Mouse (Mus musculus) limb, embryonic 14.5 days (tissue): ENCODE data around the gene Fam78a. TPM values are rescaled to one million over a fixed set of nuclear protein-coding genes. Genes with fewer than 3 reads are reported as not detected.

Source experiments
- ATAC-seq: fragments of 200-750 bp; cut with Nextera tagmentation; 2 replicates; pipeline ENCODE4 v1.8.0; 2017; ENCODE audit warnings: low read depth, moderate number of reproducible peaks, moderate TSS enrichment; ENCODE audit not compliant: low FRiP score
- DNase-seq: peaks from one replicate; pipeline ENCODE4 v3.0.0-alpha.2; 2015; ENCODE audit warnings: low spot score
- H3K27ac ChIP-seq: fragments of 300-500 bp; sonication (generic); replicated peaks from 2 replicates; pipeline ENCODE4 v1.5.1; 2014; ENCODE audit warnings: low read depth, mild to moderate bottlenecking, low read length, moderate library complexity, mixed read lengths
- H3K27me3 ChIP-seq: fragments of 300-500 bp; sonication (generic); 2 replicates; pipeline ENCODE4 v1.6.1; 2014; ENCODE audit warnings: low read length, mixed read lengths; ENCODE audit not compliant: control insufficient read depth, insufficient read depth
- H3K36me3 ChIP-seq: fragments of 300-500 bp; sonication (generic); 2 replicates; pipeline ENCODE4 v1.6.1; 2014; ENCODE audit warnings: mild to moderate bottlenecking, low read length, moderate library complexity, mixed read lengths; ENCODE audit not compliant: control insufficient read depth, insufficient read depth
- H3K4me1 ChIP-seq: fragments of 300-500 bp; sonication (generic); 2 replicates; pipeline ENCODE4 v1.6.1; 2014; ENCODE audit warnings: antibody characterized with exemption, low read length, mixed read lengths; ENCODE audit not compliant: control insufficient read depth, insufficient read depth
- H3K4me2 ChIP-seq: fragments of 300-500 bp; sonication (generic); replicated peaks from 2 replicates; pipeline ENCODE4 v1.6.1; 2014; ENCODE audit warnings: low read depth, mild to moderate bottlenecking, low read length, moderate library complexity; ENCODE audit not compliant: severe bottlenecking
- H3K4me3 ChIP-seq: fragments of 300-500 bp; sonication (generic); replicated peaks from 2 replicates; pipeline ENCODE4 v1.5.1; 2014; ENCODE audit warnings: low read length
- H3K9ac ChIP-seq: fragments of 300-500 bp; sonication (generic); 2 replicates; pipeline ENCODE4 v1.6.1; 2014; ENCODE audit warnings: mild to moderate bottlenecking, low read depth, low read length, moderate library complexity; ENCODE audit not compliant: severe bottlenecking
- H3K9me3 ChIP-seq: fragments of 300-500 bp; sonication (generic); 2 replicates; pipeline ENCODE4 v1.6.1; 2016; ENCODE audit warnings: low read length; ENCODE audit not compliant: control insufficient read depth
- POLR2A ChIP-seq: fragments of 200-500 bp; IDR thresholded peaks from 2 replicates; pipeline ENCODE4 v1.8.0; 2012; ENCODE audit warnings: inconsistent platforms, mild to moderate bottlenecking, moderate library complexity, borderline replicate concordance; ENCODE audit not compliant: insufficient read depth, insufficient read length; ENCODE audit errors: extremely low read depth
- WGBS: fragments of 180-500 bp; shearing (Covaris S2); extraction: QIAGEN DNeasy Blood & Tissue Kit; methylation state at CpG from one replicate; pipeline ENCODE4 v1.1.7; 2014; 5-methylcytosine and 5-hydroxymethylcytosine counted together
- polyA plus RNA-seq, 2 experiments: library from polyadenylated mRNA; depleted of rRNA in 1 of 2; stranded (reverse) in 1 of 2; unstranded in 1 of 2; fragments of >200 nt; fragmentation: Nextera tagmentation in 1 of 2; extraction: Ambion mirVana in 1 of 2; gene quantifications; 2 replicates each; pipeline versions ENCODE4 v1.2.1 to v1.2.3; 2012 to 2014

The Fam78a gene
- polyA plus RNA-seq, 2 experiments = 5.9 to 6.4 TPM

GRCm38 (mm10) chr2:32105930-32106329 lies 21.3 kb upstream of the Fam78a start:
- no peaks in the 10 kb centered on the region for H3K9me3 ChIP-seq
- H3K27me3 ChIP-seq = no peaks in the 10 kb centered on the region
- no peaks in the 10 kb centered on the region for H3K4me1 ChIP-seq
- ATAC-seq (no peak), DNase-seq (no peak)
- no peak overlapping the region for H3K27ac ChIP-seq
- H3K9ac ChIP-seq = no peak overlapping the region
- WGBS = 71% methylated on average over 7 of the region's 7 CpGs
- no peak overlapping the region for H3K4me2 ChIP-seq
- no peak overlapping the region for H3K4me3 ChIP-seq
- H3K36me3 ChIP-seq = no peaks in the 10 kb centered on the region
- no peak for TF ChIP-seq POLR2A

- Histone ChIP-seq H3K4me1 (no peaks in the 10 kb centered on the region), H3K9ac (no peak overlapping the region), H3K9me3 (no peaks in the 10 kb centered on the region), H3K4me2 (no peak overlapping the region), H3K4me3 (no peak overlapping the region), H3K27ac (no peak overlapping the region), H3K27me3 (no peaks in the 10 kb centered on the region), H3K36me3 (no peaks in the 10 kb centered on the region)
- DNase-seq = no peak
- 78% methylated on average over 16 of the region's 16 CpGs for WGBS
- ATAC-seq = no peak
- no peak for TF ChIP-seq POLR2A
Observed at GRCm38 (mm10) chr2:32105117-32105913, 20.7 kb upstream of the Fam78a start.

GRCm38 (mm10) chr2:32104122-32104521 lies 19.5 kb upstream of the Fam78a start:
- TF ChIP-seq POLR2A = no peak
- Histone ChIP-seq H3K27me3 (no peaks in the 10 kb centered on the region), H3K4me1 (no peaks in the 10 kb centered on the region), H3K4me2 (no peak overlapping the region), H3K4me3 (no peak overlapping the region), H3K9ac (no peak overlapping the region), H3K36me3 (no peaks in the 10 kb centered on the region), H3K9me3 (no peaks in the 10 kb centered on the region), H3K27ac (no peak overlapping the region)
- DNase-seq = no peak
- no peak for ATAC-seq
- WGBS = 81% methylated on average over 7 of the region's 7 CpGs

GRCm38 (mm10) chr2:32103557-32103956 lies 18.9 kb upstream of the Fam78a start:
- Histone ChIP-seq H3K36me3 (no peaks in the 10 kb centered on the region), H3K4me1 (no peaks in the 10 kb centered on the region), H3K9me3 (no peaks in the 10 kb centered on the region), H3K4me3 (no peak overlapping the region), H3K9ac (no peak overlapping the region), H3K4me2 (no peak overlapping the region), H3K27ac (no peak overlapping the region), H3K27me3 (no peaks in the 10 kb centered on the region)
- TF ChIP-seq POLR2A = no peak
- WGBS = 75% methylated on average over 7 of the region's 7 CpGs
- ATAC-seq (no peak), DNase-seq (no peak)

- no peak overlapping the region for H3K4me2 ChIP-seq
- H3K36me3 ChIP-seq = no peaks in the 10 kb centered on the region
- H3K27ac ChIP-seq = no peak overlapping the region
- H3K9ac ChIP-seq = no peak overlapping the region
- H3K27me3 ChIP-seq = no peaks in the 10 kb centered on the region
- no peaks in the 10 kb centered on the region for H3K4me1 ChIP-seq
- ATAC-seq = no peak
- no peak overlapping the region for H3K4me3 ChIP-seq
- WGBS = 47% methylated on average over 5 of the region's 5 CpGs
- no peak for DNase-seq
- no peak for TF ChIP-seq POLR2A
- H3K9me3 ChIP-seq = no peaks in the 10 kb centered on the region
Observed at GRCm38 (mm10) chr2:32102944-32103343, 18.3 kb upstream of the Fam78a start.
